ENCODE assay signal across 15 mouse cellular contexts in genomic region chr8:119606224-119606623, GRCm38 (mm10). TPM values are rescaled to one million over a fixed set of nuclear protein-coding genes. Genes with fewer than 3 reads are reported as not detected.
A peak's percentile ranks its signal among the peaks of the same experiment; 100 is the strongest.
DNase-seq lines count a peak whose midpoint lies in the region; ATAC-seq and TF ChIP-seq lines count a peak whose summit lies in the region.
"Had no signal": no experiment of that assay in that cellular context is flagged by ENCODE, and none has a peak within 500 bp of the region (broad histone marks: within the 10 kb centered on the region; RNA-seq: fewer than 3 reads in every experiment).

No protein-coding gene starts in this region.

- no peak overlapping the region for H3K4me3 ChIP-seq in heart, postnatal 0 days (ENCODE audit: low read depth, low read length)
- no peak overlapping the region for H3K4me3 ChIP-seq in lung, postnatal 0 days (ENCODE audit: low read depth, low read length)
- no peak overlapping the region for H3K4me3 ChIP-seq in heart, embryonic 12.5 days
- H3K4me3 ChIP-seq: embryonic facial prominence, embryonic 13.5 days; limb, embryonic 10.5 days had no signal

- peaks cover 8% of the 10 kb centered on the region; the same call in 1 of the 2 replicates for H3K4me1 ChIP-seq in heart, postnatal 0 days (ENCODE audit: control insufficient read depth, insufficient read depth)
- H3K4me1 ChIP-seq in lung, postnatal 0 days (ENCODE audit: insufficient read depth, low read depth, low read length): peaks cover 6% of the 10 kb centered on the region; the same call in 1 of the 2 replicates
- peaks cover 11% of the 10 kb centered on the region for H3K4me1 ChIP-seq in heart, embryonic 12.5 days (replicated peaks)

- H3K36me3 ChIP-seq in heart, postnatal 0 days (replicated peaks; ENCODE audit: control insufficient read depth, insufficient read depth, low read length): peaks cover 18% of the 10 kb centered on the region
- peaks cover 4% of the 10 kb centered on the region; the same call in 1 of the 2 replicates for H3K36me3 ChIP-seq in lung, postnatal 0 days (ENCODE audit: insufficient read depth, low read length)
- peaks cover 16% of the 10 kb centered on the region for H3K36me3 ChIP-seq in heart, embryonic 12.5 days

- no peak overlapping the region for H3K4me2 ChIP-seq in heart, postnatal 0 days (ENCODE audit: low read depth, low read length)
- no peak overlapping the region for H3K4me2 ChIP-seq in lung, postnatal 0 days (replicated peaks; ENCODE audit: low read depth, low read length)
- H3K4me2 ChIP-seq in heart, embryonic 12.5 days: no peak overlapping the region
- H3K4me2 ChIP-seq: embryonic facial prominence, embryonic 13.5 days had no signal

- no peak overlapping the region for H3K9ac ChIP-seq in heart, postnatal 0 days (replicated peaks; ENCODE audit: low read depth, low read length)
- no peak overlapping the region for H3K9ac ChIP-seq in lung, postnatal 0 days (replicated peaks; ENCODE audit: low read depth)
- H3K9ac ChIP-seq in heart, embryonic 12.5 days: no peak overlapping the region

- no peaks in the 10 kb centered on the region for H3K27me3 ChIP-seq in heart, postnatal 0 days (ENCODE audit: control insufficient read depth, insufficient read depth, low read length)
- no peaks in the 10 kb centered on the region for H3K27me3 ChIP-seq in lung, postnatal 0 days (replicated peaks; ENCODE audit: insufficient read depth, low read length)
- no peaks in the 10 kb centered on the region for H3K27me3 ChIP-seq in heart, embryonic 12.5 days (replicated peaks)
- H3K27me3 ChIP-seq: embryonic facial prominence, embryonic 13.5 days had no signal

- TF ChIP-seq EP300 in heart, postnatal 0 days (IDR thresholded peaks at IDR 0.05; ENCODE audit: low read depth): no peak
- no peak for TF ChIP-seq EP300 in lung, postnatal 0 days (IDR thresholded peaks at IDR 0.05)

- H3K9me3 ChIP-seq in heart, postnatal 0 days (replicated peaks; ENCODE audit: control insufficient read depth, low read length): peaks cover 7% of the 10 kb centered on the region; the same call in 1 of the 2 replicates
- H3K9me3 ChIP-seq in lung, postnatal 0 days (ENCODE audit: low read length): no peaks in the 10 kb centered on the region
- peaks cover 12% of the 10 kb centered on the region for H3K9me3 ChIP-seq in heart, embryonic 12.5 days (replicated peaks)
- H3K9me3 ChIP-seq: embryonic facial prominence, embryonic 13.5 days; limb, embryonic 10.5 days had no signal

- peak; percentile 16; the same call in 1 of the 2 replicates for TF ChIP-seq CTCF in heart, postnatal 0 days (IDR thresholded peaks at IDR 0.05; ENCODE audit: low read depth)
- peak; percentile 44 for TF ChIP-seq CTCF in lung, postnatal 0 days (IDR thresholded peaks at IDR 0.05)

- no peak for ATAC-seq in heart, postnatal 0 days (ENCODE audit: insufficient read depth, low read depth)
- ATAC-seq in lung, postnatal 0 days: no peak
- no peak for ATAC-seq in heart, embryonic 12.5 days (ENCODE audit: insufficient number of reproducible peaks, low FRiP score)
- ATAC-seq: forebrain, embryonic 16.5 days had no signal

- 79% methylated on average over 2 of the region's 2 CpGs for WGBS in heart, postnatal 0 days
- WGBS in lung, postnatal 0 days: 82% methylated on average over 2 of the region's 2 CpGs
- WGBS in heart, embryonic 12.5 days: 81% methylated on average over 2 of the region's 2 CpGs

- no peak overlapping the region for H3K27ac ChIP-seq in heart, postnatal 0 days (ENCODE audit: low read depth)
- H3K27ac ChIP-seq in lung, postnatal 0 days (ENCODE audit: low read length): no peak overlapping the region
- H3K27ac ChIP-seq in heart, embryonic 12.5 days (ENCODE audit: poor library complexity, severe bottlenecking): no peak overlapping the region
- H3K27ac ChIP-seq: embryonic facial prominence, embryonic 13.5 days; limb, embryonic 10.5 days had no signal

- no peak for DNase-seq in heart, postnatal 0 days (ENCODE audit: low spot score)
- DNase-seq in heart, adult 11 months: no peak
- DNase-seq in lung, postnatal 0 days (ENCODE audit: low spot score): peak; percentile 41
- no peak for DNase-seq in lung, postnatal 14 days
- DNase-seq in B cell, adult 2 months: peak; percentile 14 to 21
- peak; percentile 57 for DNase-seq in induced T-regulatory cell, adult 2 months (ENCODE audit: low read depth)
- no peak for DNase-seq in left cerebral cortex, adult 8-10 months (ENCODE audit: low spot score in 2 of 2)
- DNase-seq: cerebellum, postnatal 36 days had no signal

RNA-seq across cellular contexts. Expression of gene Taf1c, which starts 1.2 kb away (rescaled TPM):
- 5.3 and 5.6 TPM in 2 replicates for total RNA-seq in heart, postnatal 0 days (2014; rRNA removed; ENCODE audit: low replicate concordance)
- polyA plus RNA-seq in heart, postnatal 0 days (2015; fragmentation: Nextera tagmentation; extraction: Ambion mirVana): 3.4 and 3.7 TPM in 2 replicates
- 5.6 and 5.7 TPM in 2 replicates for polyA plus RNA-seq in lung, postnatal 0 days (2015; fragmentation: Nextera tagmentation; extraction: Ambion mirVana)
- polyA plus RNA-seq in heart, embryonic 12.5 days (2016; fragmentation: Nextera tagmentation; extraction: Ambion mirVana): 8.1 and 8.6 TPM in 2 replicates
- 10 to 100 TPM in 1 of 4 experiments, 1 to 10 TPM in 3; 8.6 to 10.2 (median 9.7) TPM for total RNA-seq in left cerebral cortex, adult 8-10 months (2022)

RNA-seq across cellular contexts. Expression of gene Adad2, which starts 6.3 kb away (rescaled TPM):
- total RNA-seq in heart, postnatal 0 days (2014; rRNA removed; ENCODE audit: low replicate concordance): not detected in 2 replicates
- not detected in 2 replicates for polyA plus RNA-seq in heart, postnatal 0 days (2015; fragmentation: Nextera tagmentation; extraction: Ambion mirVana)
- not detected in 2 replicates for polyA plus RNA-seq in lung, postnatal 0 days (2015; fragmentation: Nextera tagmentation; extraction: Ambion mirVana)
- polyA plus RNA-seq in heart, embryonic 12.5 days (2016; fragmentation: Nextera tagmentation; extraction: Ambion mirVana): 0.09 TPM in 1 of 2 replicates, not detected in the other
- 1 to 10 TPM in 3 of 4 experiments, under 1 TPM in 1; 0.50 to 1.2 (median 1.2) TPM for total RNA-seq in left cerebral cortex, adult 8-10 months (2022)
- total RNA-seq: gastrocnemius, postnatal 4 days; heart, postnatal 25 days had no signal
- polyA plus RNA-seq: embryonic facial prominence, embryonic 13.5 days; forebrain, embryonic 16.5 days; limb, embryonic 10.5 days; lung, embryonic 16.5 days had no signal

RNA-seq across cellular contexts. Expression of gene Kcng4, which starts 29.3 kb away (rescaled TPM):
- not detected in 2 replicates for total RNA-seq in heart, postnatal 0 days (2014; rRNA removed; ENCODE audit: low replicate concordance)
- polyA plus RNA-seq in heart, postnatal 0 days (2015; fragmentation: Nextera tagmentation; extraction: Ambion mirVana): 0.04 and 0.10 TPM in 2 replicates
- polyA plus RNA-seq in lung, postnatal 0 days (2015; fragmentation: Nextera tagmentation; extraction: Ambion mirVana): 0.07 and 0.08 TPM in 2 replicates
- not detected in 2 replicates for polyA plus RNA-seq in heart, embryonic 12.5 days (2016; fragmentation: Nextera tagmentation; extraction: Ambion mirVana)
- 1 to 10 TPM; 2.5 to 3.3 (median 2.7) TPM for total RNA-seq in left cerebral cortex, adult 8-10 months (2022)
- polyA plus RNA-seq: forebrain, embryonic 16.5 days; limb, embryonic 10.5 days had no signal

RNA-seq across cellular contexts. Expression of gene Dnaaf1, which starts 31.2 kb away (rescaled TPM):
- not detected in 2 replicates for total RNA-seq in heart, postnatal 0 days (2014; rRNA removed; ENCODE audit: low replicate concordance)
- 0.07 and 0.41 TPM in 2 replicates for polyA plus RNA-seq in heart, postnatal 0 days (2015; fragmentation: Nextera tagmentation; extraction: Ambion mirVana)
- 2.9 and 4.0 TPM in 2 replicates for polyA plus RNA-seq in lung, postnatal 0 days (2015; fragmentation: Nextera tagmentation; extraction: Ambion mirVana)
- polyA plus RNA-seq in heart, embryonic 12.5 days (2016; fragmentation: Nextera tagmentation; extraction: Ambion mirVana): 0.18 and 0.23 TPM in 2 replicates
- total RNA-seq in left cerebral cortex, adult 8-10 months (2022): under 1 TPM in 3 of 4 experiments, not detected in 1; 0.33 to 0.59 (median 0.44) TPM
- total RNA-seq: gastrocnemius, postnatal 4 days; heart, postnatal 25 days had no signal

RNA-seq across cellular contexts. Expression of gene Hsdl1, which starts 31.2 kb away (rescaled TPM):
- total RNA-seq in heart, postnatal 0 days (2014; rRNA removed; ENCODE audit: low replicate concordance): 25.0 and 36.3 TPM in 2 replicates
- polyA plus RNA-seq in heart, postnatal 0 days (2015; fragmentation: Nextera tagmentation; extraction: Ambion mirVana): 20.6 and 21.2 TPM in 2 replicates
- 26.0 and 27.0 TPM in 2 replicates for polyA plus RNA-seq in lung, postnatal 0 days (2015; fragmentation: Nextera tagmentation; extraction: Ambion mirVana)
- 38.3 and 41.9 TPM in 2 replicates for polyA plus RNA-seq in heart, embryonic 12.5 days (2016; fragmentation: Nextera tagmentation; extraction: Ambion mirVana)
- 10 to 100 TPM; 51.4 to 63.6 (median 55.2) TPM for total RNA-seq in left cerebral cortex, adult 8-10 months (2022)

Comparison
In these comparisons a context has a peak if more than half of its experiments do, and no peak if none do; other contexts are left out.
1. DNase-seq: peak in lung, postnatal 0 days (single experiment), B cell, adult 2 months (2 of 2) and induced T-regulatory cell, adult 2 months (single experiment); none in heart, postnatal 0 days (single experiment), heart, adult 11 months (single experiment), lung, postnatal 14 days (single experiment) and left cerebral cortex, adult 8-10 months (0 of 2).